Mouse (Mus musculus): ENCODE data around the gene 4930516K23Rik.

Gene 4930516K23Rik

GRCm38 (mm10) chr7:104061345-104061744 lies at the start of gene 4930516K23Rik:
4930516K23Rik (minus strand) TSS chr7:104061445.
- DNase-seq (ENCODE audit: low spot score) = no peak

- DNase-seq (ENCODE audit: low spot score) = no peak
Observed at GRCm38 (mm10) chr7:104104757-104104972, 43.4 kb upstream of the 4930516K23Rik start, which contains the start of gene Olfr646. Olfr646 (plus strand) TSS chr7:104104873.

- DNase-seq (ENCODE audit: low spot score) = no peak
Observed at GRCm38 (mm10) chr7:104103913-104104756, 42.9 kb upstream of the 4930516K23Rik start.

GRCm38 (mm10) chr7:104085365-104085764 lies 24.1 kb upstream of the 4930516K23Rik start, which contains the start of gene Olfr645:
Olfr645 (minus strand) TSS chr7:104085465.
- DNase-seq (ENCODE audit: low spot score) = no peak

- no peak for DNase-seq (ENCODE audit: low spot score)
Observed at GRCm38 (mm10) chr7:104071769-104072168, 10.5 kb upstream of the 4930516K23Rik start, which contains the start of gene Olfr644. Olfr644 (minus strand) TSS chr7:104071869.

GRCm38 (mm10) chr7:104059215-104059614 lies 2.0 kb downstream of the 4930516K23Rik start:
- DNase-seq (ENCODE audit: low spot score) = no peak

- no peak for DNase-seq (ENCODE audit: low spot score)
Observed at GRCm38 (mm10) chr7:104052566-104052965, 8.7 kb downstream of the 4930516K23Rik start, which contains the start of gene Olfr642. Olfr642 (minus strand) TSS chr7:104052666.

GRCm38 (mm10) chr7:104050745-104051144 lies 10.5 kb downstream of the 4930516K23Rik start:
- no peak for DNase-seq (ENCODE audit: low spot score)

GRCm38 (mm10) chr7:104035145-104035544 lies 26.1 kb downstream of the 4930516K23Rik start, which contains the start of gene Olfr641:
Olfr641 (plus strand) TSS chr7:104035445.
- no peak for DNase-seq (ENCODE audit: low spot score)

- DNase-seq (ENCODE audit: low spot score) = no peak
Observed at GRCm38 (mm10) chr7:104026978-104027377, 34.3 kb downstream of the 4930516K23Rik start.

GRCm38 (mm10) chr7:104025473-104025872 lies 35.8 kb downstream of the 4930516K23Rik start, which contains the start of gene Olfr640:
Olfr640 (minus strand) TSS chr7:104025573.
- DNase-seq (ENCODE audit: low spot score) = no peak

- DNase-seq (ENCODE audit: low spot score) = no peak
Observed at GRCm38 (mm10) chr7:104021651-104022050, 39.6 kb downstream of the 4930516K23Rik start.

GRCm38 (mm10) chr7:104018953-104019352 lies 42.3 kb downstream of the 4930516K23Rik start:
- DNase-seq (ENCODE audit: low spot score) = no peak

- no peak for DNase-seq (ENCODE audit: low spot score)
Observed at GRCm38 (mm10) chr7:104017203-104017602, 44.0 kb downstream of the 4930516K23Rik start, which contains the start of gene Olfr639. Olfr639 (minus strand) TSS chr7:104017303.
